Mouse (Mus musculus): ENCODE measurements around the gene E330034G19Rik. TPM values are rescaled to one million over a fixed set of nuclear protein-coding genes. Genes with fewer than 3 reads are reported as not detected.
"Not testable (repeated sequence)": the region's sequence is repeated elsewhere in the genome, so short reads cannot be mapped to it uniquely, and the experiment has no call there.

The E330034G19Rik gene
- polyA plus RNA-seq, 1 experiment from 2014 or later, result not detected

DNA sequence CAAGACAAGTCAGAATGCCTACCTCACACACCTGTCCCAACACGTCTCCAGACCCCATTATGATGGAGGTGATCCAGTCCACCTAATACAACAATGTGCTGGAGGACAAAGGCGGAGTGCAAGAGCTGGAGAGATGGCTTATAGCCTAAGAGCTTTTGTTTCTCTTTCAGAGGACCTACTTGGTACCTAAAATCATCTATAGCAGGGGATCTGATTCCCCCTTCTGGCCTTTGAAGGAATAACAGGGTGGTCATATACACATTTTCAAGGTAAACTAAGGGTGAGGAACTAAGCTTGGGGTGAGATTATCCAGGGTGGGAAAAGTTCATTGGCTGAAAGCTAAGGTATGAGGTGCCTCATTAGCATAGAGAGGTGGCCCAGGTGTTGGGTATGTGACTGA is 19.4 kb upstream of the E330034G19Rik start:
- 43% methylated on average over 2 of the region's 2 CpGs for WGBS
- 0 out of 2 replicates have a peak, but pooled peaks have one; percentile 48 for ATAC-seq (replicated peaks)

DNA sequence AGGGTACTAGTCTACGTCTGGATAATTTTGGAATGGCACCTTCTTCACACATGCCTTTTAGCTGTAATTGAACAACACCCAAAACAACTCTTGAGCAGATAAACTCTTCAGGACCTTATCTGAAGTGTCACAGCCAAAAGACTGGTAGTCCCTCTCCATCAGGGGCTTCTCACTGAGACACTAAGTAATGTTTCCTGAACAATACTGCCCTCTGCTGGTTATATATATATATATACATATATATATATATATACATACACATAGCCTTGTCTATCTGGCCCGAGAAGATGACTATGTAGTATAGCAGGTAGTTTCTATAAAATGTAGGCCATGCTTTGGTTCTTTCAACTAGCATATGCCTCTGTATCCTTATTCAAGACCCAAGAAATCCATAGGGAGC is 17.5 kb upstream of the E330034G19Rik start:
- Histone ChIP-seq H3K4me1 (no peaks in the 10 kb centered on the region), H3K27me3 (no peaks in the 10 kb centered on the region), H3K4me2 (replicated peaks) (no peak overlapping the region), H3K27ac (replicated peaks) (no peak overlapping the region), H3K9ac (replicated peaks) (no peak overlapping the region), H3K9me3 (no peaks in the 10 kb centered on the region), H3K4me3 (no peak overlapping the region), H3K36me3 (no peaks in the 10 kb centered on the region)
- 49% methylated on average over 2 of the region's 2 CpGs for WGBS
- 0 out of 2 replicates have a peak, but pooled peaks have one; percentile 53 for ATAC-seq (replicated peaks)

More for the DNA sequence above, 19.4 kb upstream of the E330034G19Rik start:
- H3K36me3 ChIP-seq, result no peaks in the 10 kb centered on the region
- no peak overlapping the region for H3K27ac ChIP-seq (replicated peaks)
- H3K9ac ChIP-seq (replicated peaks), result no peak overlapping the region
- H3K4me2 ChIP-seq (replicated peaks), result no peak overlapping the region
- H3K9me3 ChIP-seq, result no peaks in the 10 kb centered on the region
- no peaks in the 10 kb centered on the region for H3K27me3 ChIP-seq
- H3K4me1 ChIP-seq, result no peaks in the 10 kb centered on the region
- no peak overlapping the region for H3K4me3 ChIP-seq

DNA sequence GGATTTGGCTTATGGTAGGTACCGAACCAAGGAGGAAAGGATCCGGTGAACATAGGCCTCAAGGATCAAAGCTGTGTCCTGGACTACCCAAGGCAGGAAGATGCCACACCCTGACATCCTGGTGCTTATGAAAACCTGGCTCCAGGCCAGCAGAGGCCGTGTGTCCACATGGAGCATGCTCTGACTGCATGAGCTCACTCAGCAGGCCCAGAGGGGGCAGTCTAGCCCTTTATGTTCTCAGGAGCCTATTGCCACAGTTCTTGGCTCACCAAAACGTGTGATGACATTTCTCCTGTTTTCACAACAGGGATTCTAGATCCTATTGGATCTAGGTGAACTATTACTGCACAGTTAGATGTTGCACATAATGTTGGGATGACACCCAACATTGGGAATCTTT is 11.7 kb upstream of the E330034G19Rik start:
- no peaks in the 10 kb centered on the region for H3K27me3 ChIP-seq
- no peak overlapping the region for H3K4me3 ChIP-seq
- H3K27ac ChIP-seq (replicated peaks), result no peak overlapping the region
- ATAC-seq (replicated peaks), result no peak
- 69% methylated on average over 4 of the region's 4 CpGs for WGBS
- no peaks in the 10 kb centered on the region for H3K36me3 ChIP-seq
- H3K4me1 ChIP-seq, result no peaks in the 10 kb centered on the region
- no peak overlapping the region for H3K4me2 ChIP-seq (replicated peaks)
- no peaks in the 10 kb centered on the region for H3K9me3 ChIP-seq
- no peak overlapping the region for H3K9ac ChIP-seq (replicated peaks)

DNA sequence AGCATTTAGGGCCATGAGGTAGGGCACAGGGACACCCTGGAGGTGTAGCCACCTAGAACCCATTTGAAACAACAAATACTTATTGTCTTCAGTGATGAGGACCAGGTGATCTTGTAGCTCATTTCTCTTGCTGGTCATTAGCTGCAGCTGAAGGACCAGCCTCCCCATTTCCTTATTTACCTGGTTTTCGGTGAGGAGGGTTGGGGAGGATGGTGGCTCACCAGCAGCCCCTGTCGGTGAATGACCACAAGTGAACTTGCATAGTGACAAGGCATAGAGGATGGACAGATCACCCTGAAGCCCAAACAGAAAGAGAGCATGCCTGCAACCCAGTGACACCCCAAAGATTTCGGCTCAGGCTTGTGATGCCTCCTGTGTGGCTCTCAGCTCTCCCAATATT is 10.7 kb upstream of the E330034G19Rik start:
- Histone ChIP-seq H3K4me3 (no peak overlapping the region), H3K4me2 (replicated peaks) (no peak overlapping the region), H3K4me1 (no peaks in the 10 kb centered on the region), H3K9ac (replicated peaks) (no peak overlapping the region), H3K27me3 (no peaks in the 10 kb centered on the region), H3K36me3 (no peaks in the 10 kb centered on the region), H3K9me3 (no peaks in the 10 kb centered on the region), H3K27ac (replicated peaks) (no peak overlapping the region)
- ATAC-seq (replicated peaks), result no peak
- whole genome bisulfite sequencing, result 75% methylated on average over 3 of the region's 3 CpGs

DNA sequence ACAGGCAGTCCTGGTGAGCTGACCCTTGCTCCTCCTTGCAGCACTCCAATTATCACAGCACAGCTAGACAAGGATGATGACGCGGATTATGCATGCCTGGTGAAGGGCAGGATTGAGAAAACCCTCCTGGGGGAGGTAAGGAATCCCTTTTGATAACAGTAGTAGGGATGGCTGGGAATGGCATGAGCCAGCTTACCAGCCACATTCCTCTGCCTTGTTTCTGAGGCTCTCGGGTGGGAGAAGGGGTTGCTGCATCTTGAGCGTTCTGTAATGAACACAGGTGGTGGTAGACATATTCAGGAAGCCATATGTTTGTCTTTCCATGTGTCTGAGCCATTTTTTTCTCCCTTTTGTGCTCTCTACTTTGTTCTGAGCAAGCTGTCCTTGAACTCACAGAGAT is 6.9 kb upstream of the E330034G19Rik start:
- no peaks in the 10 kb centered on the region for H3K27me3 ChIP-seq
- H3K27ac ChIP-seq (replicated peaks), result no peak overlapping the region
- no peak overlapping the region for H3K4me3 ChIP-seq
- no peaks in the 10 kb centered on the region for H3K36me3 ChIP-seq
- H3K4me1 ChIP-seq, result no peaks in the 10 kb centered on the region
- H3K4me2 ChIP-seq (replicated peaks), result no peak overlapping the region
- 58% methylated on average over 4 of the region's 4 CpGs for WGBS
- no peak for ATAC-seq (replicated peaks)
- no peaks in the 10 kb centered on the region for H3K9me3 ChIP-seq
- H3K9ac ChIP-seq (replicated peaks), result no peak overlapping the region

DNA sequence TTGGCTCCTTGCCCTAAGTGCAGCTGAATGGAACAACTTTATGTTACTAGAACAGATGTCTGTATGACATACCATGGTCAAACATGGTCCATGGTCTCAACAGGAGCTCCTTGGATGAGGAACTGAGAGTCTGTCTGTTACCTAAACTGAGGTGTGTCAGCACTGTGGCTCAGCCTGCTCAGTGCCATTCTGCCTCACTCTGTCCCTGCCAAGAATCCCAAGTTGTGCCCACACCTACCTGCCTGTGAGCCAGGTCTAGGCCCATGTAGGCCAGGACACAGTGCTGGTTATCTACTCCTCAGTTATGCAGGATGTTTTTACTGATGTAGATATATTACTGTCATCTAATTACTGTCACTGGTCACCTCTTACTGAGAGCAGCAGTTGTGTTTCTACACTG is 2.3 kb upstream of the E330034G19Rik start:
- Histone ChIP-seq H3K4me1 (no peaks in the 10 kb centered on the region), H3K4me2 (replicated peaks) (no peak overlapping the region), H3K4me3 (no peak overlapping the region), H3K27me3 (no peaks in the 10 kb centered on the region), H3K9me3 (no peaks in the 10 kb centered on the region), H3K9ac (replicated peaks) (no peak overlapping the region), H3K27ac (replicated peaks) (no peak overlapping the region), H3K36me3 (no peaks in the 10 kb centered on the region)
- no peak for ATAC-seq (replicated peaks)

DNA sequence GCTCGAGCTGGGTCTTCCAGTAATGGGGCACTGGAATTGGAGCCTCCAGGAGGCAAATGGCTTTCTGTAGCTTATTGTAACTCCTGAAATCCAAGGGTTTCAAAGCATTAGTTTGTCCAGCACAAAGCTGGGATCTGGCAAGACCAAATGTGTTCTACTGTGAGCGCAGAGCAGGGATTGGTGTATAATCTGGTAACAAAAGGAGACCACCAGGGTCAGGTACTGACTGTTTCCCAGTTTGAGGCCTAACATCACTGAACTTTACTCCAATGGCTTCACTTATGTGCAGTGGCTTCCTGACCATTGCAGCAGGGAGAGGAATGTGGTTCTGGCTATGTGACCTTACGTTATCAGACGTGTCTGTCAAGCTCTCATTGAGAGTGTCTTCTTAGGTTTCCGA is 617 bp downstream of the E330034G19Rik start:
- WGBS, result 86% methylated on average over 5 of the region's 5 CpGs
- no peak overlapping the region for H3K9ac ChIP-seq (replicated peaks)
- H3K36me3 ChIP-seq, result no peaks in the 10 kb centered on the region
- no peak overlapping the region for H3K4me2 ChIP-seq (replicated peaks)
- no peak overlapping the region for H3K27ac ChIP-seq (replicated peaks)
- ATAC-seq (replicated peaks), result no peak
- no peaks in the 10 kb centered on the region for H3K27me3 ChIP-seq
- H3K9me3 ChIP-seq, result no peaks in the 10 kb centered on the region
- H3K4me1 ChIP-seq, result no peaks in the 10 kb centered on the region
- H3K4me3 ChIP-seq, result no peak overlapping the region

DNA sequence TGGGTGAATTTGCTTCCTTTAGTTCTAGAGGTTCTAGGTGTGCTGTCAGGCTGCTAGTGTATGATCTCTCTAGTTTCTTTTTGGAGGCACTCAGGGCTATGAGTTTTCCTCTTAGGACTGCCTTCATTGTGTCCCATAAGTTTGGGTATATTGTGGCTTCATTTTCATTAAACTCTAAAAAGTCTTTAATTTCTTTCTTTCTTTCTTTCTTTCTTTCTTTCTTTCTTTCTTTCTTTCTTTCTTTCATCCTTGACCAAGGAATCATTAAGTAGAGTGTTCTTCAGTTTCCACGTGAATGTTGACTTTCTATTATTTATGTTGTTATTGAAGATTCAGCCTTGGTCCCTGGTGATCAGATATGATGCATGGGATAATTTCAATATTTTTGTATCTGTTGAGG is 9.1 kb downstream of the E330034G19Rik start:
- H3K9me3 ChIP-seq; H3K36me3 ChIP-seq; ATAC-seq (replicated peaks); H3K27ac ChIP-seq (replicated peaks); H3K4me2 ChIP-seq (replicated peaks); H3K27me3 ChIP-seq; H3K4me3 ChIP-seq; H3K9ac ChIP-seq (replicated peaks); H3K4me1 ChIP-seq: not testable (repeated sequence)
- 83% methylated on average over 1 of the region's 1 CpGs for WGBS

DNA sequence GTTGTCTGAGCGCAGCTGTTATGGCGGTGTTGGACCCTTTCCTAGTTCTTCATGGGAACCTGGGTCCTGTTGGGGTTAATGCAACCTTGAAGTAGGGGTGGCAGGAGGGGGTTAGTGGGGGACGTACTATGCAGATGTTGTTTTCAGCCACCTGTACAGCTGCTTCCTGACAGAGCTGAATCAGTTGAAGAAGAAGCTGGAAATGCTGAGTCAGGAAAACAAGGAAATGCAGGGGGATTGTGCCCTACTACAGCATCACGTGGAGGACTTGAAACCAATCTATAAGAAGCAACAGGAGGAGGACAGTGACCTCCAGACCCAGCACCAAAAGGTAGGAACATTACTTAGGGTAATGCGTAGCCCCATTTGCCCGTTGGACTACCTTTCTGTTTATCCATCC is 13.7 kb downstream of the E330034G19Rik start:
- 80% methylated on average over 6 of the region's 6 CpGs for WGBS

DNA sequence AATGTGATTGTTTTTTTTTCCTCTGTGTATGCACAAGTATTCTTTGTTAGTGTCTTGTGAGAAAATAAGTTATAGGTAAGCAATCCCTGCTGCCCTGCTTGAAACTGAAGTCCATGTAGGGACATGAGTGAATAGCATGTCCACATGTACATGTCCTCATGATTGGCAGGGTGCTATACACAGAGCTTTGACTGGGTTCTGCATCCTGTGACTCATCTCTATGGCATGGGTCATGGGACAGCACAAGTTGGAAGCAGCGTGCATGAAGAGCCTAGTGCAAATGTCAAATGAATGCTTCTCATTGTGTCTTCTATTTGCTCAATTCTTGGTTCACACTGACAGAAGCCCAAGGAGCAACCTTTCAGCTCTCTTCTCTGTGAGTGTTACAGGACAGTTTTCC is 14.1 kb downstream of the E330034G19Rik start:
- Histone ChIP-seq H3K4me1 (no peaks in the 10 kb centered on the region), H3K9ac (replicated peaks) (no peak overlapping the region), H3K27me3 (no peaks in the 10 kb centered on the region), H3K36me3 (no peaks in the 10 kb centered on the region), H3K27ac (replicated peaks) (no peak overlapping the region), H3K4me2 (replicated peaks) (no peak overlapping the region), H3K9me3 (no peaks in the 10 kb centered on the region), H3K4me3 (no peak overlapping the region)
- ATAC-seq (replicated peaks), result no peak
- 86% methylated on average over 1 of the region's 1 CpGs for WGBS

More for the DNA sequence above, 13.7 kb downstream of the E330034G19Rik start:
- Histone ChIP-seq H3K4me2 (replicated peaks) (no peak overlapping the region), H3K4me1 (no peaks in the 10 kb centered on the region), H3K9ac (replicated peaks) (no peak overlapping the region), H3K9me3 (no peaks in the 10 kb centered on the region), H3K36me3 (no peaks in the 10 kb centered on the region), H3K27me3 (no peaks in the 10 kb centered on the region), H3K27ac (replicated peaks) (no peak overlapping the region), H3K4me3 (no peak overlapping the region)
- ATAC-seq (replicated peaks), result no peak

DNA sequence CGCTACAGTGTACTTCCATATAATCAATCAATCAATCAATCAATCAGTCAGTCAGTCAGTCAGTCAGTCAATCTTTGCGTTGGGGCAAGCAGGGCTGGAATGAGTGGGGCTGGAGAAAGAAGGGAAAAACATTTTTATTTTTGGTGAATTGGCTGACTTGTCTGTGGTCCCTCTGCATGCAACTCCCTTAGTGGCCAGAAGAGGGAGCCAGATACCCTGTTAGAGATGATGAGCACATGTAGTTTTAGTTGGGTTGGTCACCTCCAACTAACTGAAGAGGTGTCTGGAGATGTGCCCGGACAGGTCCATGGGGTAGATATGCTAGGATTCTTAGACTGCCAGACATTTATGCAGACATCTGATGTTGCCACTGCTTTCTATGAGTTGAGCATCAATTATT is 18.1 kb downstream of the E330034G19Rik start:
- Histone ChIP-seq H3K9ac (replicated peaks) (no peak overlapping the region), H3K9me3 (no peaks in the 10 kb centered on the region)
- WGBS, result 43% methylated on average over 3 of the region's 3 CpGs

DNA sequence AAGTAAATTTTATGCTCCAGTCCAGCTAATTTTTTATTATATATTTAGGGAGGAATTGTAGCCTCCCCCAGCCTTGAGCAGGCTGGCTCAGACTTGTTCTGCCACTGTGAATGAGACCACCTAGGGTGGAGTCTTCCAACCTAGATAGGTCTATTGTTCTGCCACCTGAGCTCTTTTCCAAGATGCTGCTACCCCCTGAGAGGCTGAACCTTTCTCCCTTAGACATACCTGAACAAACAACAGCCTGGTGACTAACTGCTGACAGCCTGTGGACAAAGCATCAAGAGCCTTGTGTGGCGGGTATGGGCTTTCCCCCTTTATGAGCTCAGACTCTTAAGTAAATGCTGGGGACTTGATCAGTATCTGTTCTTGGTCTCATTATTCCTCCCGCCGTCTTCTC is 54.0 kb downstream of the E330034G19Rik start:
- H3K9ac ChIP-seq (replicated peaks); H3K9me3 ChIP-seq; H3K36me3 ChIP-seq; H3K4me3 ChIP-seq; H3K4me2 ChIP-seq (replicated peaks); H3K27me3 ChIP-seq; H3K4me1 ChIP-seq; ATAC-seq (replicated peaks); H3K27ac ChIP-seq (replicated peaks): not testable (repeated sequence)
- 78% methylated on average over 3 of the region's 3 CpGs for WGBS

More for the DNA sequence above, 18.1 kb downstream of the E330034G19Rik start:
- no peak overlapping the region for H3K27ac ChIP-seq (replicated peaks)
- no peak overlapping the region for H3K4me3 ChIP-seq
- no peak overlapping the region for H3K4me2 ChIP-seq (replicated peaks)
- H3K4me1 ChIP-seq, result no peaks in the 10 kb centered on the region
- no peaks in the 10 kb centered on the region for H3K27me3 ChIP-seq
- no peak for ATAC-seq (replicated peaks)
- H3K36me3 ChIP-seq, result no peaks in the 10 kb centered on the region

DNA sequence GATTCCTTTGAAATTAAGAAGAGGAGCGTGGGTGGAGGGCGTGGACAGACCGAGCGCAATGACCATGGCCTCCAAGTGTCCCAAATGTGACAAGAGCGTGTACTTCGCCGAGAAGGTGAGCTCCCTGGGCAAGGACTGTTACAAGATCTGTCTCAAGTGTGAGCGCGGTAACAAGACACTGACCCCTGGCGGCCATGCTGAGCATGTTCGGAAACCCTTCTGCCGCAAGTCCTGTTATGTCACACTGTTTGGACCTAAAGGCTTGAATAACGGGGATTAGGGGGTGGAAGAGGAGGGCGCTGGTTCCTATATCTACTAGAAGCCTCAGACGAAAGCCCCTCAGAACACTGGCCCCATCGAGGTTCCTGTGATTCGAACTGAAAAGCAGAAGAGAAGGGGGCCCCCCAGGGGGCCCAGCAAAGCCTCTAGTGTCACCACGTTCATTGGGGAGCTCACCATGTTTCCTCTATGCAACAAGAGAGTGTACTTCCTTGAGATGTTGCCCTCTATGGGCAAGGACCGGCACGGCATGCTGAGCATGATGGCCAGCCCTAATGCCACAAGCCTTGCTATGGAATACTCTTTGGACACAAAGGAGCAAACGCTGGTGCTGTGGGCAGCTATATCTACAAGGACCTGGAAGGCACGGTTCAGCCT is 65.4 kb downstream of the E330034G19Rik start:
- H3K27me3 ChIP-seq, result no peaks in the 10 kb centered on the region
- no peaks in the 10 kb centered on the region for H3K4me1 ChIP-seq
- 56% methylated on average over 22 of the region's 22 CpGs for WGBS
- no peak overlapping the region for H3K4me2 ChIP-seq (replicated peaks)
- no peak overlapping the region for H3K4me3 ChIP-seq
- no peak overlapping the region for H3K27ac ChIP-seq (replicated peaks)
- H3K9ac ChIP-seq (replicated peaks), result no peak overlapping the region
- no peaks in the 10 kb centered on the region for H3K9me3 ChIP-seq
- no peak for ATAC-seq (replicated peaks)
- no peaks in the 10 kb centered on the region for H3K36me3 ChIP-seq

Data from forebrain, embryonic 15.5 days (tissue).